ENCODE assay signal across 14 mouse cellular contexts in genomic region chr3:156754790-156755530, GRCm38 (mm10).
DNase-seq lines count a peak whose midpoint lies in the region; ATAC-seq and TF ChIP-seq lines count a peak whose summit lies in the region.
"Had no signal": no experiment of that assay in that cellular context is flagged by ENCODE, and none has a peak within 500 bp of the region (broad histone marks: within the 10 kb centered on the region; RNA-seq: fewer than 3 reads in every experiment).

No protein-coding gene starts in this region.

- H3K9ac ChIP-seq in kidney, postnatal 0 days (ENCODE audit: low read depth, low read length) = no peak overlapping the region
- H3K9ac ChIP-seq in forebrain, embryonic 14.5 days (ENCODE audit: low read length) = no peak overlapping the region
- H3K9ac ChIP-seq: heart, embryonic 13.5 days; lung, embryonic 14.5 days had no signal

- H3K9me3 ChIP-seq in kidney, postnatal 0 days (replicated peaks; ENCODE audit: low read length) = no peaks in the 10 kb centered on the region
- H3K9me3 ChIP-seq in forebrain, embryonic 14.5 days (replicated peaks; ENCODE audit: control insufficient read depth, low read length) = no peaks in the 10 kb centered on the region
- H3K9me3 ChIP-seq in limb, embryonic 10.5 days (replicated peaks) = no peaks in the 10 kb centered on the region
- H3K9me3 ChIP-seq: heart, embryonic 13.5 days had no signal

- H3K4me1 ChIP-seq in kidney, postnatal 0 days (replicated peaks; ENCODE audit: insufficient read depth, low read length) = no peaks in the 10 kb centered on the region
- peaks cover 7% of the 10 kb centered on the region; the same call in 1 of the 2 replicates for H3K4me1 ChIP-seq in forebrain, embryonic 14.5 days (ENCODE audit: control insufficient read depth, insufficient read depth, low read length)
- H3K4me1 ChIP-seq in limb, embryonic 10.5 days = peaks cover 17% of the 10 kb centered on the region
- H3K4me1 ChIP-seq: heart, embryonic 13.5 days had no signal

- no peak overlapping the region for H3K27ac ChIP-seq in kidney, postnatal 0 days
- H3K27ac ChIP-seq in forebrain, embryonic 14.5 days (ENCODE audit: low read depth, low read length) = peak overlapping the region; percentile 11; the same call in 1 of the 2 replicates
- H3K27ac ChIP-seq in limb, embryonic 10.5 days = no peak overlapping the region; the same call in 1 of the 2 replicates
- H3K27ac ChIP-seq: heart, embryonic 13.5 days had no signal

- ATAC-seq in kidney, postnatal 0 days (replicated peaks; ENCODE audit: low FRiP score, low read depth) = no peak
- ATAC-seq in forebrain, embryonic 14.5 days = peak; percentile 65

- no peak overlapping the region for H3K4me2 ChIP-seq in kidney, postnatal 0 days (ENCODE audit: low read length)
- H3K4me2 ChIP-seq in forebrain, embryonic 14.5 days (ENCODE audit: low read length) = no peak overlapping the region
- H3K4me2 ChIP-seq: heart, embryonic 13.5 days; lung, embryonic 14.5 days had no signal

- H3K36me3 ChIP-seq in kidney, postnatal 0 days (ENCODE audit: insufficient read depth, low read length) = no peaks in the 10 kb centered on the region
- no peaks in the 10 kb centered on the region for H3K36me3 ChIP-seq in forebrain, embryonic 14.5 days (ENCODE audit: control insufficient read depth, insufficient read depth, low read length)
- H3K36me3 ChIP-seq in limb, embryonic 10.5 days = no peaks in the 10 kb centered on the region
- H3K36me3 ChIP-seq: heart, embryonic 13.5 days had no signal

- no peak overlapping the region for H3K4me3 ChIP-seq in kidney, postnatal 0 days (replicated peaks; ENCODE audit: low read depth, low read length)
- H3K4me3 ChIP-seq in forebrain, embryonic 14.5 days (ENCODE audit: low read depth, low read length) = no peak overlapping the region
- no peak overlapping the region for H3K4me3 ChIP-seq in limb, embryonic 10.5 days
- H3K4me3 ChIP-seq: heart, embryonic 13.5 days had no signal

- WGBS in kidney, postnatal 0 days = 77% methylated on average over 1 of the region's 1 CpGs
- WGBS in forebrain, embryonic 14.5 days = 23% methylated on average over 1 of the region's 1 CpGs
- 72% methylated on average over 1 of the region's 1 CpGs for WGBS in limb, embryonic 10.5 days

- no peaks in the 10 kb centered on the region for H3K27me3 ChIP-seq in kidney, postnatal 0 days (ENCODE audit: insufficient read depth, low read length)
- no peaks in the 10 kb centered on the region for H3K27me3 ChIP-seq in forebrain, embryonic 14.5 days (replicated peaks; ENCODE audit: control insufficient read depth, insufficient read depth, low read length)
- no peaks in the 10 kb centered on the region for H3K27me3 ChIP-seq in limb, embryonic 10.5 days (ENCODE audit: low read depth, poor library complexity, severe bottlenecking)
- H3K27me3 ChIP-seq: heart, embryonic 13.5 days had no signal

- 0 out of 2 replicates have a peak, but pooled peaks have one; percentile 9 for TF ChIP-seq CTCF in kidney, postnatal 0 days (IDR thresholded peaks at IDR 0.05; ENCODE audit: low read depth)

- no peak for DNase-seq in kidney, postnatal 0 days (ENCODE audit: low spot score)
- DNase-seq in kidney, adult 11 months = no peak
- DNase-seq in embryo, embryonic 10 days (ENCODE audit: low spot score) = peak; percentile 53
- DNase-seq in forebrain, embryonic 14.5 days (ENCODE audit: low spot score) = peak; percentile 52
- DNase-seq in limb, embryonic 10.5 days (ENCODE audit: low spot score) = peak; percentile 44
- DNase-seq in ovary, postnatal 14 days (ENCODE audit: low spot score) = no peak
- DNase-seq in thymus, postnatal 36 days = no peak
- no peak for DNase-seq in cerebellum, postnatal 14 days
- DNase-seq: adrenal gland, postnatal 14 days; cerebellum, postnatal 25 days; kidney, adult 9 months; lung, embryonic 14.5 days; thymus, adult 18-20 months had no signal

Comparison
In these comparisons a context has a peak if more than half of its experiments do, and no peak if none do; other contexts are left out.
1. DNase-seq: peak in embryo, embryonic 10 days (single experiment), forebrain, embryonic 14.5 days (single experiment) and limb, embryonic 10.5 days (single experiment); none in kidney, postnatal 0 days (single experiment), kidney, adult 11 months (single experiment), ovary, postnatal 14 days (single experiment), thymus, postnatal 36 days (0 of 2) and cerebellum, postnatal 14 days (0 of 2).